Mouse (Mus musculus): ENCODE results near the gene Kcna7.
A peak's percentile ranks its signal among the peaks of the same experiment; 100 is the strongest.
"Not testable (repeated sequence)": the region's sequence is repeated elsewhere in the genome, so short reads cannot be mapped to it uniquely, and the experiment has no call there.

The Kcna7 gene

DNA sequence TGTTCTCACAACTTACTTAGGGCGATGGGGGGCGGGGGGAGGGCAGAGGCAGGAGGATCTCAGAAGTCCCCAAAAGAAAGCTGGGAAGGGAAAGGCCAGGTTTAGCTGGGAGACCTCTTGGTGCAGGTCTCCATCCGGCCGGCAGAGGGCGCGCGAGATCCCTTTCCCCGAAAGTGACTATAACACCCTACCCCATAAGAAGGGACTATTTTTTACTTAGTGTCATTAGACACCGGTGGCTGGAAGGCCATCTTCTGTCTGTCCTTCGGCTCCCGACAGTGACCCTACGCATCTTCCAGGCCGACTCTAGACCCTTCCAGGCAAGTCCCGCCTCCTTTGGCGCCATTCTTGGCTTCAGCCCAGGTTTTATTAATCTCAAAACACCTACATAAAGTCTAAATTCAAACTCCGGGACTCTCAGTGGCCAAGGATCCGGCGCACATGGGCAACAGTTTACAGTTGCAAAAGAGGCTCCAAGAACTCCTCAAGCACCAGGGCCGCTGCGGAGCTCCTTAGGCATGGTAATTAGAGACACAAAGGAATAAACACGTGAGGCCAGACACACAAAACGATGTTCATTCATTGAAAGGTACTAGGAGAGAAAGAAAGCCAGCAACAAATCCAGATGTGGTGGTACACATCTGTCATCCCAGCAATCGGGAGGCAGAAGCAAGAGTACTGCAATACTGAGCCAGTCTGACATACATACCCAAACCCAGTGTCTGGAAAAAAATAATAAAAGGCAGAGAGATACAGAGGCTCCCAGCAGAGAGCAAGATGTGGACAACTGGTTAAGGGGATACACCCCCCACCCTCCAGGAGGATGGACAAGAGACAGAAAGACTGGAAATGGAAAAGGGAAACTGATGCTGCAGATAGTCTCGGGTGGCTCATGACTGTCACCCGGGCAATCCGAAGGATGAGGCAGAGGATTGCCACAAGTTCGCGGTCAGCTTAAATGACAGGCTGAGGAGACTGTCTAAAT is at the start of gene Kcna7:
Kcna7 (plus strand) TSS at position 563 of the 985 bp plus-strand sequence.
- DNase-seq, result peak; percentile 52

DNA sequence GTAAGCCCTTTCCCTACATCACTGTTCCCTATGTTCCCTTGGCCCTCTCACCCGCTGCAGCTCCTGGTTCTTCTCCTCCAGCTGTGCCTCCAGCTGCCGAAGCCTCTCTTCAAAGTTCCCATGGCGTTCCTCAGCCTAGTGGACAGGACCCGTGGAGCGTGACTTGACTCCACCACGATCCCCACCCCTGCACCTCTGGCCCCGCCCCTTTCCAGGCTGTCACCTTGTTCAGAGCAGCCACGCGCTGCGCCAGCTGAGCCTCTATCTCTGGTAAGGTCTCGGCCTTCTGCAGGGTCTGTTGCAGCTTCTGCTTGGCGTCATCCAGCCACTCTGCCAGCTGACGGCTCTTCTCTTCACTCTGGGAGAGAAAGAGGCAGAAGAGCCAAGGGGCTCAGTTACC is 49.4 kb upstream of the Kcna7 start:
- DNase-seq, result no peak

DNA sequence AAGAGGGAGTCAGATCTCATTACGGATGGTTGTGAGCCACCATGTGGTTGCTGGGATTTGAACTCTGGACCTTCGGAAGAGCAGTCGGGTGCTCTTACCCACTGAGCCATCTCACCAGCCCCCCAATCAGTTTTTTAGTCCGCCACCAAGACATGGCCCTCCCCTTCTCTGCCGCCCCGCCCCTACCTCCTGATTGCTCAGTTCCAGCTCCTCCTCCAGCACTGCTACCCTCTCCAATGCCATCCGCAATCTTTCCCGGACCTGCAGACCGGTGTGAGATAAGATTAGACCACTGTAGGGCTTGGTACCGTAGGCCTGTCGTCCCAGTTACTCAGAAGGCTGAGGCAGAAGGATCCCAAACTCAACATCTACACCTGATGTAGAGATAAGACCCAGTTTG is 46.4 kb upstream of the Kcna7 start:
- DNase-seq, result not testable (repeated sequence)

DNA sequence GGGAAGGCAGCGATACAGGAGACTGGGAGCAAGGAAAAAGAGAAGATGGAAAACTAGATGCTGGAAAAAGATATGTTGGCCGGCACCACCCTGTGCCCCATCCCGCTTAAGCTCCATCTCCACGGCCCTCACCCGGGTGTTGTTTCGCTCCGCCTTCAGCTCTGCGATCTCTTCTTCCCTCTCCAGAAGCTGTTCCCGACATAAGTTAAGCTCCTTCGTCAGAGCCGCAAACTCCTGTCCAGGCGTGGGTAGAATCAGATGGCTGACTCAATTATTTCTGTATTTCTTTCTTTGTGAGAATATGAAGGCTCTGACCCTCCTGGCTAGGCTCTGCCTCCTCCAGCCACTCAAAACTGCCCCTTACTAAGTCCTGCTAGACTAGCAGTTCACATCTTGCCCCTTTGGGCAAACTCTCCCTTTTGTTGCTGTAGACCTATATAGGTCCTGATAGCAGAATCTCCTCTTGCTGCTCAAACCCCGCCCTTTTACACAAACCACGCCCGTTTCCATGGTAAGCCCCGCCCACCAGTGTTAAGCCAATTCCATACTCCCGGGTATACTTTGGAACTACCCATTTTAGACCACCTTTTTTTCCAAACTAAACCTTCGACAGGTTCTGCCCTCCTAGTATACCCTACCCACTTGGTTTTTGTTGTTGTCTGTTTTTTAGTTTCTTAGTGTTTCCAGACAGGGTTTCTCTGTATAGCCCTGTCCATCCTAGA is 44.9 kb upstream of the Kcna7 start:
- no peak for DNase-seq

DNA sequence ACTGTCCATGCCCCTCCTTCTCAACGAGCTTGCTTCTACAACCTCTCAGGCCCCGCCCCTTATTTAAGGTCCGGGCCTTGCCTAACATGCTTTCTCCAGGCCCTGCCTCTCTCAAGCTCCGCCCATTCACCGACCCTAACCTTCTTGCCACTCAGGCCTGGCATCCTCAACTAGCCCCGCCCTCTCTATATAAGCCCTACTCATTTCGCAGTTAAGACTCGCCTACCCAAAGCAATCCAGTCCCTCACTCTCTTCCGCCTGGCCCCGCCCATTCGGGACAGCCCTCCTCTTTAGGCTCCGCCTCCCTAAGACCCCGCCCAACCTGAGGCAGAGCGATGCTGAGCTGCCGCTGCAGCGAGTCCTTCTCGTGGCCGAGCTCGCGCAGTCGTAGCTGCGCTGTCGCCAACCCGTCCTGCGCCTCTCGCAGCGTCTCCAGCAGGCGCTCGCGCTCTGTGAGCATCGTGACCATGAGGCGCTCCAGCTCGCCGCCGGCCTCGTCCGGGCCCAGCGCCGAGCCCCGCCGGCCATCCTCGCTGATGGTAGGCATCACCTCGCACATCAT is 44.1 kb upstream of the Kcna7 start:
- DNase-seq, result peak; percentile 68

DNA sequence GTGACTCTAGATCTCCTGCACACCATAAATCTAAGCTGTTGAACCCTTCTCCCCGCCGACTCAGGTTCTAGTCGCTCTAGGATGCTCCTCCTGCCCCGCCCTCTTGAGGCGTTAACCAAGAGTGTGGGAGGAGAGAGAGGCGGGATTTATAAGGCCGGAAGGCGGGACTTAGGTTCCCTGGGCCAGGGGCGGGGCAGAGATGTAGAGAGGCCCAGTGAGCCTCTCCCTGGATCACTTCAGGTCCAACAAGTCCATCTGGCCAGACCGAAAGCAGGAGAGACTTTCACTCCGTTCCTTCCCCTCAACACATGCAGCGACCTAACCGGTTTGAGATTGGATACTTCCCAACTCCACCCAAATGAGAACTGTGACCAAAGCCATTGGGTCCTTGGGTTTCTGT is 42.7 kb upstream of the Kcna7 start:
- DNase-seq, result peak; percentile 31

DNA sequence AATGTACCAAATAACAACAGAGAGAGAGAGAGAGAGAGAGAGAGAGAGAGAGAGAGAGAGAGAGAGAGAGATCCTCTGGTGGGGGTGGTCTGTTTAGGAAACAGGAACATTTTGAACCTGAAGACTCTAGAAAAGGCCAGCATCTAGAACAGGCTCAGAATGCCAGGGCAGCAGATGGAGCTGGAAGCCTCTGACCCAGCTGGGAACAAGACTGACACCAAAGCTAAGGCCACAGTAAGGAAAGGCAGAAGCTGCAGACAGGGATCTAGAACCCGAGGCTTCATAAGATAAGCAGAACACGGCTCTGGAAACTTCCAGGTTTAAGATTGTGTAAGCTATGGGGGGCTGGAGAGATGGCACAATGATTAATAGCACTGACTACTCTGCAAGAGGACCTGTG is 41.5 kb upstream of the Kcna7 start:
- DNase-seq, result no peak

DNA sequence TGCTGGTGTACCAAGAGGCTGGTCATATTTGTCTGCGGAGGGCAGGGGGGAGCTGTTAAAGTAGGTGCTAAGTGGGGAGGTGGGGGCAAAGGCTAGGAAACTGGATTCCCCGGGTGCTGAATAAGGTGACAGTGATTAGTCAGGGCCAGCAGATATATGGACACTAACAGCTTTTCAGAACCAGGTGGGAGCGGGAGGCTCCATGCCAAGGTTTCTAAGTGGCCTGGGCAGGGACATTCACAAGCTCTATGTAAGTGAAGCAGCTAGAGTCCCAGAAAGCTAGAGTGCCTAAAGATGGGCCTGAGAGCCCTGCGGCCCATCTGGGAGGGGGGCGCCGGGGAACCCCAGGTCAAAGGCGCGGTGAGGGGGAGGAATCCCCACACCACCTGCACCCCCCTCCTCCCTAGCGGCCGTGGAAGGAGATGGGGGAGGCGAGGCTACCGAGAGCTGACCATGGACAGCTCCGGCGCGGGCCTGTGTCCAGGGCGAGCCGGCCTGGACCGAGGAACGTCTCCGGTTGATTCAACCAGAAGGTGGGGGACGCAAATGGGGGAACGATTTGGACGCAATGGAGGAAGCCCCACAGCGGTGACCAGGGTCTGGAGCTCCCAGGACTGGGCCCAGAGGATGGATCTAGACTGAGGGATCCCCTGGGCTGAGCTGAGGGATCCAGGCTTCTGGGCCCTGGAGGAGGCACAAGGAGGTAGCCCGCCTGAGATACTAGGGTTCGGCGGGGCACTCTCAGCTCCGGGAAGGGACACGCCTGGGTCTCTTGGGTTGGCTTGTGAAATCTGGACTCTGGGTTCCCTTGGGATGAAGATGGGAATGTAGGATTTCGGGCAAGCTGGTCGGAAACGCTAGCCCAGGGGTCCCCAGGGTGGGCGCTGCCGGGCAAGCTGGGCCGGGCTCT is 39.5 kb upstream of the Kcna7 start:
- peak; percentile 34 for DNase-seq

DNA sequence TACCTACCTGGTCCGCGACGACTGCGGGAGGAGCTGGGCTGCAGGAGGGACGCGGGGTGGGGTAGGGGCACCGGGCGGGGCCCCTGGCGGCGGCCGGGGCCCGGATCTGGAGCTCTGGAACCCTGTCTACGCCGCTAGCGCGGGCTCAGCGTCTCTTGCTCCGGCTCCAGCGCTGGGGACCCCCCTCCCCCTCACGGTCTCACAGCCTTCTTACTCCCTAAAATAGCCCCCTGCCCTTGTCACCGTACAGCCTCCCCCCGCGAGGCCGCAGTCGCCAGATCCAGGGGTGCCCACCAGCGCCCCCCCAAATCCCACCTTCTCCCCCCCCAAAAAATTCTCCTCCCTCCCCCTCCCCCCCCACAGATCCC is 38.8 kb upstream of the Kcna7 start, which contains the start of gene Ppfia3:
Ppfia3 (minus strand) TSS at position 368 of the 368 bp plus-strand sequence.
- no peak for DNase-seq

DNA sequence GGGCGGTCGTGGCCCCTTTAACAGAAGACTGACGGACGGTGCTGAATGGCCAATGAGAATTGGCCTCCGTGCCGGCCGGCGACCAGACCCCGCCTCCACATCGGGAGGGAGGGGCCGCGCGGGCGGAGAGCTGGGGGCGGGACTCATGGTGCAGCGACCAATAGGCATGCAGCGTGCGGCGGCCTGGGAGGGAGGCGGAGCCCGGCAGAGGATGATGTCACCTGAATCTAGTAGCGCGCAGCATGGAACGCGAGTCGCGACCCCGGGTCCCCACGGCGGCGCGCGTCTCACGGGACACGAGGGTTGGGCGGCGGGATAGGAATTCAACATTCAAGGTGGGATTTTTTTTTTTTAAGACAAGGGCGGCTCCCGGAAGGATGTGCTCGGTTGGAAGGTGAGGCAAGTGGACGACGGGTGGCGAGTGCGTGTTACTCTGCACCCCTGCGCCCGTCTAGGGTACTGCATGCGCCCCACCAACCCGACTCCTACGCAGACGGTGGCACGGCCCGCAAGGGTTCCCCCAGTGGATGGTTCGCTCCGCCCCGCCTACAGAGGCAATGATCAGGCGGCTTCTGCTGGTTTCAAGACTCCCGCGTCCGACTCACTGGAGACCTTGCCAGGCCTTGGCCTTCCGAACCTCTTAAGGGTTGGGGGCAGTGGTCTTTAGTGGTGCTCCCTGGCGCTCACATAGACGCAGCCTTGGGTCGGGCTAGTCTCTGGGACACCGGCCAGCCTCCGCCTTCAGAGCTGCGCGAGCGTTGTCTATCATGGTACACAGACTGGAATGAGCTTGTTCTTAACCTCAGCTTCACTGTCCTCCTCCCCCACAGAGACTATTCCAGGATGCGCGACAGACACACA is 38.2 kb upstream of the Kcna7 start:
- DNase-seq, result peak; percentile 96

DNA sequence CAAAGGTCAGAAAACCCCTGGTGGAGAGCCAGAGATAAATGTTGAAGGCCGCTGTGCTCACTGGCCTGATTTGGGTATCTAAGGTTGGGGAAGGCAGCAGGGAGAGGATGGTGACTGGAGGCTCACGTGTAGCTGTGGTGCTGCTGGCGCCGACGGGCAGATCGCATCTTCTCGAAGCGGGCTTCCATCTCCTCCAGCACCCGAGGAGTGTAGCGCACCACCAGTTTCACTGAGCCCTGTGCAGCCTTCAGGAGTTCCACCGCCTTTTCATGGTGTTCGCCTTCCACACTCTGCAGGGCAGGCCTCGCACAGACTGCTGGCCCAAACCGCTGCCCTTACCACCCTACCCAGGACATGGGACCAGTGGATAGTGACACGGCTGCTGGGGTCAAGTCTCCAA is 37.3 kb upstream of the Kcna7 start:
- DNase-seq, result no peak

DNA sequence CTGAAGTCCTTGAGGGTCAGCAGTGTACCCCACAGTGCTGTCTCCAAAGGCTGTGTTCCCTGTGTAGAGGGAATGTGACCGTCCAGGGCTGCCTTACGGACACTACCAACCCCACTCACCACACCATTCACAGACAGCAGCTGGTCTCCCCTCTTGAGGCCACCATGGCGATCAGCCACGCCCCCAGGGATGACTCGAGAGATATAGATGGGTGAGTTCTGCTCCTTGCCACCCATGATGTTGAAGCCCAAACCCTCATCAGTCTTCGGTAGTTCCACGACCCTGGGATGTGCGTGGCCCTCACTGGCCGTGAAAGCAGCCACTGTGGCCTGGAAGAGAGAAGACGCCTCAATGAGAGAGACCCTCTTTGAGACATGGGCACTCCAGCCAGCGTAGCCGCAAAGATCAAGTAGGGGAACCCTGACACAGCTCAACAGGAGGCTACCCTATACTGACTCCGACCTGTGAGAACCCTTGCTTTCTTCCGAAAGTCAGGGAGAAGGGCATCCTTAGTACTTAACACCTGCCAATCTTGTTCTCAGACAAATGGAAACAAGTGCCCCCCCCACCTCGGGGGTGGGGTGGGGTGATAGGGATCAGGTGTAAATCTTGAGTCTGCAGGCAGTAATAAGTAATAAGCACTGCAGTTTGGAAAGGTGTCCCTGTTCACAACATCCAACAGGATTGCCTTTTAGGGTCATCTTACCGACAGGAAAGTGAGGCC is 36.3 kb upstream of the Kcna7 start:
- no peak for DNase-seq

DNA sequence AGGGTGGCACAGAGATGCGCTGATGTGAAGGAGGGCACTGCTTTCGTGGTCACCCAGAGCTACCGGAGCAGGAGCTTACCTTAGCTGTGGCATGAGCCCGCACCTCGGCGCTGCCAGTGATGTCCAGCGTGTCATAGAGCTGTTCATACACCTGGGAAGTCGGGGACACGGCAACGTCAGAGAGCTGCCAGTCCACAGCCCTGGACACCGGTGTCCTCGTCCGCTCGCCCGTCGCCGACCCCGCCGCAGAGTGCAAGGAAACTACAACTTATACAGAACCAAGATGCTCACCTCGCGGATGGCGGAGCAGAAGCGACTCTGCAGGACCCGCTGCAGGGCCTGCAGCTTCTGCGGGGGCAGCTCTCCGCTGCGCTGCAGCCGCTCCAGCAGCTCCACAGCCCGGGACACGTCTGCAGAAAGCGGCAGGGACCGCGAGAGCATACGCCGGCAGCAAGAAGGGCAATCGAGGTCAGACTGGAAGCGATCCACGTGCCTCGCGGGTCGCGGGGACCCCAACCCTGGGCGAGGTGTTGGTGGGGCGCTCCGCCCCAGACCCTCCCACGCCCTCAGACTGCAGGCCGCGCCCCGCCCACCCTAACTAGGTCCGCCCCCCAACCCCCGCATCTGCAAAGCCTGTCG is 35.5 kb upstream of the Kcna7 start:
- no peak for DNase-seq

DNA sequence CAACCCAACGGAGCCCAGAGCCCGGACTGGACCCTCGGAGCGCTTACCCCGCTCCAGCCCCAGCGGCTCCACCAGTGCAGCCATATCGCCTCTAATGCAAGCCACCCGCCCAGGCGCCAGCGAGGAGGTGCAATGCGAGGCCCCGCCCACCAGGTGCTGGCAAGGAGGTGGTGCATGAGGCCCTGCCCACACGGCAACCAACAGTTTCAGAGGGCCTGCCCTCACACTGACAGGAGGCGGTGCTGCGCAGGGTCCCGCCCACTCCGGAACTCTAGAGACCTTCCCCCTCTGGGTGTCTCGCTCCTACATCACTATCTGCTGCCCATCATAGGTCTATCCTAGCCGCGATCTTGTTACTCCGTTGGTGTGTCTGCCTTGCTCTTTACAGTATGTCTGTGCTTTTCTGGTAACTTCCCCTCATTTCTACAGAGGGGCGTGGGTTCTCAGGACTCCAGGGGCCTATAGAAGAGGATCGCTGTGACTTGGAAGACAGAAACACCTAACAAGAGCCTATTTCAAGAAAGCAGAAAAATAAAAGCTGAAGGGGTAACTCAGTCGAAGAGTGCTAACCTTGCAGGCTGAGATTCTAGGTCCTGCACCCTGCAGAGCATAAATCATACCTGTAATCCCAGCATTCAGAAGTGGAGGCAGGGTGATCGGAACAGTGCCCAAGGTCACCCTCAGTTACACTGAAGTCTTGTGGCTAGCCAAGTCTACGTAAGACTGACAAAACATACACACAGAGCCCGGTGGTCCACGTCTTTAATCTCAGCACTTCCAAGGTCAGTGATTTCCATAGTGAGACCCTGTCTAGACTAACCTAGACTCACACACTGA is 34.8 kb upstream of the Kcna7 start, which contains the start of gene Lin7b:
Lin7b (minus strand) TSS at position 109 of the 837 bp plus-strand sequence.
- peak; percentile 91 for DNase-seq

DNA sequence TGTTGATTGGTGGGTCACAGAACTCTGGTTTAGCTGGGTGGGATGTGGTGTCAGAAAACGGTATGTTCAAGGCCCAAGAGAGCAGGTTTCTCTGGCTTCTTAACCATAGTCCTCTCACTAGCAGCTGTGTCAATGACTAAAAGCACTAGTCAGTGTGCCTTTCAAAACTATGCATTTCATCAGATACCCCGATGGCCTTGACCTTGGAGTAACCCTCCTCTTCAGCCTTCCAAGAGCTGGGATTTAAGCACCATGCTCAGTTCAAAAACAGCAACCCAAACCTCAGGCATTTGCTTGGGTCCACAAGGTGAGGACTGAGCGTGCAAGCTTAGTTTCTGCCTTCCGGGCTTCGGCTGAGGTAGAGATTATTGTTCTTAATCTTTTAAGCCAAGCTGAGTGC is 33.1 kb upstream of the Kcna7 start:
- DNase-seq, result no peak

DNA sequence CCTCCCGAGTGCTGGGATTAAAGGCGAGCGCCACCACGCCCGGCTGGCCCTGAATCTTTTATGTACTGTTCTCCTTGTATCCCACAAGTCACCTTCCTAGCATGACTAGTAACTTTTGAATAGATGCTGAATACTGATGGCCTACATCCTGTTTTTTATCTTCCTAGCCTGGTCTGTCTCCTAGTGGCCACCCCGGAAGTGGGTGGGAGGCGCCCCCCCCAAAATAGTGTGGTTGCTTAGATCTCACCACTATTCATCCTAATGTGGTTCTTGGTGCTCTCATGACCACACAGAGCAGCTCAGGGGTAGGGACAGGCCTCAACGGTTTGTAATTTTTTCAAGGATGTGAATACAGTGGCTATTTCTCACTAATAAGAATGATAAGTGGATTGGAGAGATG is 30.8 kb upstream of the Kcna7 start:
- no peak for DNase-seq

DNA sequence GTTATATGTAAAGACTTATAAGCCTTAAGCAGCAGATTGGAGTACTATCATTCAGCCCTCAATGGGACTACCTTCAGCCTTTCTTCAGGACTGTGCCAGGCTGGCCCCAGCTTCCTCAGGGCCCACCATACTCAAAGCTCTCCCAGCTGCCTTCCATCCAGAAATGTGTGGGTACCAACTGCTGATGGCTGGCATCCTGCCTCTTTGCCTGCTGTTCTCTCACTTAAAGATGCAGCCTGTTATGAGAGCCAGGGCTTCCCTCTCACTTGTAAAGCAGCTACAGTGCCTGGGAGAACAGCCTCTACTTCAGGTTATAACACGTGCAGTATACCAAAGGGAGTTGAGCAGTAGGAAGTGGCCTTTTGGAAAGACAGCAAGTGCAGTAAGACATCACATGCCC is 29.4 kb upstream of the Kcna7 start:
- DNase-seq, result no peak

DNA sequence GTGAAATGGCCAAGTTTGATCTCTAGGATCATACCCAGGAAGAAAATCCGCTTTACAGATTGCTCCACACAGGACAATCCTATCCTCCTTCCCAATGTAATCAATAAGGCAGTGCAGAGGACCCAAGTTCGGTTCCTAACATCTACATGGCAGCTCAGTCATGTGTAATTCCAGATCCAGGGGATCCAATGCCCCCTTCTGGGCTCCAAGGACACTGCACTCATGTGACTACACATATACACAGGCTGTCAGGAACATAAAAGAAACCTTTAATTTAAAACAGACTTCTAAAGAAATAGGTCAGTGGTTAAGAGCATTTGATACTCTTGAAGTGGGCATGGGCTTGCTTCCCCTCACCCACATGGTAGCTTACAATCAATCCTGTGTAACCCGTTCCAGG is 19.4 kb upstream of the Kcna7 start:
- no peak for DNase-seq

DNA sequence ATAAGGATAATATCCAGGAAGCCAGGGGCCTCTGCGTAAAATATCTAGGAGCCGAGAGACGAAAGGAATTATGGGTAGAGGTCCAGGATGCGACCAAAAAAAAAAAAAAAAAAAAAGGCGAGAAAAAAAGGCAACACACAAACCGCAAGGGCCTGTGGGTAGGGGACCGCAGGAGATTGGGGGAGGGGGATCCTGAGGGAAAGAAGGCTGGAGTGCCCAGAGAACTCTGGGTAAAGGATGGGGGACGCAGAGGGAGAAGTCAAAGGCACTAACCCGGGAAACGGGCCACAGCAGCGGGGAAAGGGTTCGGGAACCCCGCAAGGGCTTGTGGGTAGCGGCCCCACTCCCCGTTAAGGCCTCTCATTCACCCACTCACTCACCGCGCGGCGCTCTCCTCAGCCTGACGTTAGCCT is 10.3 kb upstream of the Kcna7 start:
- no peak for DNase-seq
